ENCODE assay signal across 10 mouse cellular contexts in genomic region chr5:107866127-107867126, GRCm38 (mm10). TPM values are rescaled to one million over a fixed set of nuclear protein-coding genes. Genes with fewer than 3 reads are reported as not detected.
DNase-seq lines count a peak whose midpoint lies in the region.
"Had no signal": no experiment of that assay in that cellular context is flagged by ENCODE, and none has a peak within 500 bp of the region (broad histone marks: within the 10 kb centered on the region; RNA-seq: fewer than 3 reads in every experiment).

No protein-coding gene starts in this region.

- H3K27me3 ChIP-seq in heart, embryonic 10.5 days (ENCODE audit: insufficient read depth, poor library complexity, severe bottlenecking) = no peaks in the 10 kb centered on the region

- peak; percentile 50 for DNase-seq in kidney, adult 9 months
- no peak for DNase-seq in kidney, postnatal 4 days
- DNase-seq in adrenal gland, postnatal 36 days = peak; percentile 24 to 40
- no peak for DNase-seq in heart, embryonic 10.5 days (ENCODE audit: low spot score)
- peak; percentile 44 for DNase-seq in lung, postnatal 25 days (ENCODE audit: low spot score)
- no peak for DNase-seq in layer of hippocampus, postnatal 14 days (ENCODE audit: low spot score in 2 of 2)
- DNase-seq in layer of hippocampus, adult 18-20 months (ENCODE audit: low spot score in 2 of 2) = no peak
- no peak for DNase-seq in thymus, postnatal 10 days (ENCODE audit: low spot score in 2 of 2)

- peaks cover 26% of the 10 kb centered on the region for H3K4me1 ChIP-seq in heart, embryonic 10.5 days

- WGBS in heart, embryonic 10.5 days = 12% methylated on average over 2 of the region's 2 CpGs

- H3K27ac ChIP-seq in heart, embryonic 10.5 days = peak overlapping the region; percentile 53; the same call in 1 of the 2 replicates
- H3K27ac ChIP-seq: embryonic facial prominence, embryonic 12.5 days; layer of hippocampus, adult 2 months had no signal

- H3K9me3 ChIP-seq in heart, embryonic 10.5 days = no peaks in the 10 kb centered on the region
- H3K9me3 ChIP-seq: embryonic facial prominence, embryonic 12.5 days had no signal

- 0 out of 2 replicates have a peak, but pooled peaks cover under 1% of the 10 kb centered on the region for H3K36me3 ChIP-seq in heart, embryonic 10.5 days
- H3K36me3 ChIP-seq: embryonic facial prominence, embryonic 12.5 days had no signal

- no peak overlapping the region for H3K4me3 ChIP-seq in heart, embryonic 10.5 days
- H3K4me3 ChIP-seq: embryonic facial prominence, embryonic 12.5 days; layer of hippocampus, adult 2 months had no signal

RNA-seq across cellular contexts. Expression of gene Evi5, which starts 8.5 kb away (rescaled TPM):
- 10 to 100 TPM; 56.3 to 59.7 TPM for total RNA-seq in adrenal gland, postnatal 36 days (2021)
- polyA plus RNA-seq in heart, embryonic 10.5 days (2016; fragmentation: Nextera tagmentation; extraction: Ambion mirVana) = 43.3 and 53.9 TPM in 2 replicates
- total RNA-seq in layer of hippocampus, postnatal 14 days (2021) = 10 to 100 TPM; 66.6 to 68.9 TPM
- 10 to 100 TPM; 62.7 to 65.5 TPM for total RNA-seq in layer of hippocampus, adult 18-20 months (2021)

RNA-seq across cellular contexts. Expression of gene Rpl5, which starts 33.9 kb away (rescaled TPM):
- total RNA-seq in adrenal gland, postnatal 36 days (2021) = 10 to 100 TPM; 57.8 to 72.1 TPM
- 61.9 and 78.8 TPM in 2 replicates for polyA plus RNA-seq in heart, embryonic 10.5 days (2016; fragmentation: Nextera tagmentation; extraction: Ambion mirVana)
- 100 to 1,000 TPM in 1 of 2 experiments, 10 to 100 TPM in 1; 97.2 to 112 TPM for total RNA-seq in layer of hippocampus, postnatal 14 days (2021)
- total RNA-seq in layer of hippocampus, adult 18-20 months (2021) = 10 to 100 TPM; 59.0 to 59.2 TPM

RNA-seq across cellular contexts. Expression of gene Ube2d2b, which starts 36.5 kb away (rescaled TPM):
- total RNA-seq in adrenal gland, postnatal 36 days (2021) = not detected
- 0.20 and 0.25 TPM in 2 replicates for polyA plus RNA-seq in heart, embryonic 10.5 days (2016; fragmentation: Nextera tagmentation; extraction: Ambion mirVana)
- total RNA-seq in layer of hippocampus, postnatal 14 days (2021) = not detected
- not detected for total RNA-seq in layer of hippocampus, adult 18-20 months (2021)
- total RNA-seq: layer of hippocampus, adult 2 months had no signal

Comparison
In these comparisons a context has a peak if more than half of its experiments do, and no peak if none do; other contexts are left out.
1. DNase-seq: peak in kidney, adult 9 months (single experiment), adrenal gland, postnatal 36 days (2 of 2) and lung, postnatal 25 days (single experiment); none in kidney, postnatal 4 days (0 of 2), heart, embryonic 10.5 days (single experiment), layer of hippocampus, postnatal 14 days (0 of 2), layer of hippocampus, adult 18-20 months (0 of 2) and thymus, postnatal 10 days (0 of 2).